Mouse (Mus musculus) liver (tissue): ENCODE results near the gene Pgap3.

ENCODE experiments used
- DNase-seq: peaks from one replicate; pipeline ENCODE4 v3.0.0-alpha.2; 2020; ENCODE audit warnings: mixed read lengths

The Pgap3 gene

DNA sequence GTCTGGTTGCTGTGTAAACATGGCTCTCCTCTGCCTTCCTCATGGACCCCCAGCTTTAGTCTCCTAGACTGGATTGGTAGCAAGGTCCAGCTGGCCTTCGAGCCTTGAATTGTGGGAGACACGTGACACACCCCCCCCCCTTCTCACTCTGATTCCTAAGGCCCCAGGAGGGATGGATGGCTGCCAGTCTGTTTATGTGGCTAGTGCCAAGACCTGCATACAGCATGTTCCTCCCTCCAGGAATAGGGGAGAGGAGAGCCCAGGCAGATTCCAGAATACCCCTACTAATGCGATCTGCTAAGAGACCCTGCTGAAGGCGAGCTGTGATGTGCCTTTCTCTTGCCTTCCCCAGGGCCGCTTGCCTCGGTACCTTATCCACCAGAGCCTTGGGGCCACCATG is 20.2 kb downstream of the Pgap3 start:
- DNase-seq = no peak

DNA sequence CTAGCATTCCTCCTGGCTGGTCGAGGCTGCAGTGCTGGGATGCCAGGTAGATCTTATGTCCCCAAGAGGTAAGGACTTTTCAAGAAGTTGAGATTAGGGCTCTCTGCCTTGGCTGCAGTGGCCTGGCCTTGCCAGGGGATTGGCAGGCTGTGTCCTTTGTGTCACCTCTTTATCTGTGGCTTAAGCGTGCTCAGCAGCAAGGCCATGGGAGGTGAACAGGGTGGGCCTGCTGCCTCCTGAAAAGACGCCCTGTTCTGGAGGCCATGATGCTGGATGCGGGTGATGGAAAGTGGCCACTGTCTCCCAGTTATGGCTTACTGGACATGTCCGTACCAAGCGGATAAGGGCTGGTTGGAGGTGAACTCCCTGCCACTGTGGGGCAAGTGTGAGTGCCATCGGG is 20.9 kb downstream of the Pgap3 start:
- no peak for DNase-seq

DNA sequence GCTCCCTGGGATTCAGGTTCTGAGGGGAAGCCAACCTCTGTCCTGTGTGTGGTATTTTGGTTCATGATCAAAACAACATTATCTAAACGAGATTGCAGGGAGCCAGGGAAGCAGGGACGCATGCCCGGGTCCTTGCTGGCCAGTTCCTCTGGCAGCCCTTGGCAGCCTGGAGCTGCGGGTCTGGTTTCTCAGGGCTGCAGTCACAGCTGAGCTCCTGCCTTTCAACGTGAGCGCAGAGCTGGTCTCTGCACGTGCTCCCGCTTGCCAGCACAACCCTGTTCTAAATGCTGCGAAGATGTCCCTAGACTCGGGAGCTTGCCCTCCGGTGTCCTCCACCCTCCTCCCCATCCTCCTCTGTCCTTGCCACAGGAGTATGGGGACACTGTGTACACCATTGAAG is 22.5 kb downstream of the Pgap3 start:
- DNase-seq = no peak

DNA sequence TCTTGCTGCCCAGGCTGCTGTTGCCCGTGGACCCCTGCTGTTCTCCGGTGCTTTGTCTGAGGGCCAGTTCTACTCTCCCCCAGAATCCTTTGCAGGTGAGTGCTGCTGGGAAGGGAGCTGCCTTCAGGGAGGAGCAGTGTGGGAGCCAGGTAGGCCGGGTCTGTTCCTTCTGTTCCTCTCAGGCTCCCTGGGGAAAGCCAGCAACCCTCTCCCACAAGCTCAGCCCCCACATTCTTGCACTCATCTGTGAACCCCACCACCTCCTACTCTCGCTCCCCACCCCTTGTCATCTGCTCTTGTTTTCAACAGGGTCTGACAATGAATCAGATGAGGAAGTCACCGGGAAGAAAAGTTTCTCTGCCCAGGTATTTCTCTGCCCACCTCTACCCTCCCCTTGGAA is 23.5 kb downstream of the Pgap3 start:
- DNase-seq = no peak

DNA sequence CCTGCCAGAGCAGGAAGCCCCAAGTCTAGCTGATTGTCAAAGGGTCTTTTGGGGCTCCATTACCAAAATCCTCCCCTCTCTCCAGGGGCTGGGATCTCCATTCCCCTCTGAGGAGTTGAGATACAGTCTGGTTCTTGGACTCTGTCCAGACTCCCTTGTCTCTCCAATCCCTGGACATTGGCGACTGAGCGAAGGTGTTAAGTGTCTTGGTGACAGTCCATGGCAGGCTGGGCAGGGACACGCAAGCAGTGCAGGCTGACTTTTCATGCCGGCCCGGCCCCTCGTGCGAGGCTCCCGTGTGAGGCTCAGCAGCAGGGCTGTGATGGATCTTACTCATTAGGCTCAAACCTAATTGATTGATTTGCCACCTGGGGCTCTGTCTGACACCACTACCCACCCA is 26.0 kb downstream of the Pgap3 start:
- no peak for DNase-seq

DNA sequence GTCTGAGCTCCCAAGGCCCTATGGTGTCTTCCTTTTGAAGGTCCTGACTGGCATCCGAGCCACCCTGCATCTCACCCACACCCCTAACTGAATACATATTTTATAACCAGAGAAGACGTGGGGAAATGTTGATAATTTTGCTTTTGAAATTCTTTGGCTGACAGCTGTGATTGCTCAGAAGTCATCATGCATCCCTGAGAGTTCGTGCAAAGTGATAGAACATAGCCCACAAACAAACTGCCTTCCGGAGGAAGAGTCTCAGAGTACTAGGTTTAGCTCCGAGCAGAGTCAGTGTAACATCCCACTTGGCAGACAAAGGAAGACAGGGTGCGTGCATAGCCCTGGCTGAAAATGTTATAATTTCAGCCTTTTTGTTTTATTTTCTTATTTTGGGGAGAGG is 27.0 kb downstream of the Pgap3 start:
- no peak for DNase-seq

DNA sequence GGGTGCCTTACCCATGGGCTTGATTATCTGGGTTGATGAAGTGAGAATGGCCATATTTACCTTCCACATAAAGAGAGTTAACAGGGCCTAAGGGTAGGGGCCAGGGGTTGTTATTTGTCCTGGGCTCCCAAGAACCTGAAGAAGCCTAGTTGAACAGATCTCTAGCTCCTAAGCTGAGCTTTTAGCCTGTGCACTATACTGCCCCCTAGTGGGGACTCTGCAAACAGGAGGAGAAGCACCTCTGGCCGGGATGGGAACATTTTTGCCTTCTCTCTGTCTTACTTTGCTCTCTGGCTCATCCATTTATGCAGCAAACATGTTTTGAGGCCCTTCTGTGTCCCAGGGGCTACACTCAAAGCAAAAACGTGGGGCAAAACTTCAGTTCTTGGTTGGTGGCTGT is 27.9 kb downstream of the Pgap3 start:
- DNase-seq = peak; percentile 73

DNA sequence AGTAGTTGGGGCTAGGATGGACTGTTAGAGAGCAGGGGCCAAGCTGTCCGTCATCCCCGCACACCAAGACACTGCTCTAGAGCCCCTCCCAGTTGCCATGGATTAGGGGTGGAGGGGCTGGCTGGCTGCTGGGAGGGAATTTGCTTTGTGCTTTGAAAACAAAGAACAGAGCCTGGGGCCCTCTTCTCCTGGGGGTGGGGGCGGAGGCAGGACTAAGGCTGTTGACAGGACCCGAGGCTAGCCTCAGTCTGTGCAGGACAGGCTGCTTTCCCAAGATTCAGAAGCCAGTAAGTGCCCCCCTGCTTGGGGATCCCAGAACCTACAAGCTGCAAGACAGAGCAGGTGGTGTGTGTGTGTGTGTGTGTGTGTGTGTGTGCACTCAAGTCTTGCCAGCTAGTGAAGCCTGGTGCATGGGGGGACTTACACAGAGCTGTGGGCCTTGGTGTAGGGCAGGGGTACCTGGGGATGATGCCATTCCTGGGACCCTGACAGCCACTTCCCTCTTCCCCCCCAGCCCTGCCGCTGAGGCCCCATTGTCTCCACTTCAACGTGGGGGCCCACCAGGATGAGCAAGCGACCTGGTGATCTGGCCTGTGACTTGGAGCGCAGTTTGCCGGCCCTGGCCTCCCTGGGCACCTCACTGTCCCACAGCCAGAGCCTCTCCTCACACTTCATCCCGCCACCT is 28.6 kb downstream of the Pgap3 start:
- no peak for DNase-seq

DNA sequence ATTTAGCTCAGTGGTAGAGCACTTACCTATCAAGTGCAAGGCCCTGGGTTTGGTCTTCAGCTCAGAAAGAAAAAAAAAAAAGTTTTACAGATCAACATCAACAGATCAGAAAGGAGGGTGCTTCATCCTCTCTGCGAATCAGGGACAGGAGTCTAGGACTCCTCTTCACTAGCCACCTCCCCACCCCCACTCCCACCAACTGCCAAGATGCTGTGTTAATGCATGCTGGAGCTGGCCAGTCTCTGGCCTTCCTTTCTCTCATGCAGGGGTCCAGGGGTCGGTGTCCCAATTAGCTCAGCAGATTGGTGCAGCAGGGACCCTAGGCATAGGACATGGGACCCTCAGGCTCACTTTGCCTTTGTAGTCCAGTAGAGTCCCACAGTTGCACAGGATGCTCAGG is 29.7 kb downstream of the Pgap3 start:
- DNase-seq = no peak

DNA sequence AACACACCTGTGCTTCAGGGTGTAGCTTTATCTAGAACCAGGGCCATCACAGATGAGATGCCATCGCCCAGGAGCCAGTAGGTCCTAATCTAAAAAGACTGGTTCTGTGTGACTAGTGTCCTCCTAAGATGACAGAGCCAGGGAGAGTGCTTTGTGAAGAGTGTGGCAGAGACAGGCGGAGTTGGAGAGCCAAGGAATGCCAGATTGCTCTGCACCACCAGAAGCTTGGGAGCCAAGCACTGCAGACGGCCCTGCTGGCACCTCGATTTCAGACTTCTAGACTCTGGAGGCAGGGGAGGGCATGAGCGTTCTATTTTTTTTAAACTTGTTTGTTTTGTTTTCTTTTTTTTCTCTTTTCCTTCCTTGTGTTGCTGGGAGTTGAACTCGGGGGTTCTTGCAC is 31.0 kb downstream of the Pgap3 start:
- no peak for DNase-seq

DNA sequence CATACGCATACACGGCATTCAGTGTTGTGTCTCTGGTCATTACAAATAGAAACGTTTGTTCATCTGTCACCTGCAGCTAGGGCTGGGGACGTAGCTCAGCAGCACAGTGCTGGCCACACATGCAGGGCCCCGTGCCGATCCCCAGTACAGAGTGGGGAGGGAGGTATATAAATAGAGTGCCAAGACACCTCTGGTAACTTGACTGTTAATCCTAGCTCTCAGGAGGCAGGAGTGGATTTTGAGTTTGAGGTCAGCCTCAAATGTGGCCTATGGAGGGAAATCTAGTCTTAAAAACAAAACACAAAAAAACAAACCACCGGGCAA is 32.5 kb downstream of the Pgap3 start:
- DNase-seq = no peak

DNA sequence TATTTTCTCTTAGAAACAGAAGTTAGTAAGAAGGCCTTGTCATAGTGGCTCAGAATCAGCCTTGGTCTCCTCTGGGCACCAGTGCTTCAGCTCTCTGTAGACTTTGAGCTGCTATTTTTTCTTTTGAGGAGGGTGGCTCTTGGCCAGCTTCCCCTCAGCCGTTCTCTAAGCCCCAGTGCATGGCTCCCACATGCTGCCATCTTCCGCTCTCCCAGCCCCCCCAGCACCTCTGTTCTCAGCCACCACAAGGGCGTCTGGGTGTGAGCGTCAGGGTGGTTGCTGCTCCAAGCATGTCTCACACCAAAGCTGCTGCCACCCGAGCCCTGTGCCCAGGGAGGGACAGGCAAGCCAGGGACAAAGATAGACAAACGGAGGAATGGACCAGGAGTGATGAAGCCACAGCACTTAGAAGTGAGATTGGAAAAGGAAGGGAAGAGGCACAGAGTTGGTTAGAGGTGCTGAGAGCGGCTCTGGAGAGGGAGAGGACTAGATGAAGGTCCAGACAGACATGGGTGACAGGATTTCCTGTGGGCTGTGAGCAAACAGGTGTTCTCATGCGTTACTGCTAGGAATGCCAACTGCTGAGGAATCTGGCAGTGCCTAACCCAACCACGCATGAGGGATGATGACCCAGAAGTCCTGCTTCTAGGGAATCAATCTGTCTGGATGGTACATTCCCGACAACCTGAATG is 33.0 kb downstream of the Pgap3 start:
- DNase-seq = no peak

DNA sequence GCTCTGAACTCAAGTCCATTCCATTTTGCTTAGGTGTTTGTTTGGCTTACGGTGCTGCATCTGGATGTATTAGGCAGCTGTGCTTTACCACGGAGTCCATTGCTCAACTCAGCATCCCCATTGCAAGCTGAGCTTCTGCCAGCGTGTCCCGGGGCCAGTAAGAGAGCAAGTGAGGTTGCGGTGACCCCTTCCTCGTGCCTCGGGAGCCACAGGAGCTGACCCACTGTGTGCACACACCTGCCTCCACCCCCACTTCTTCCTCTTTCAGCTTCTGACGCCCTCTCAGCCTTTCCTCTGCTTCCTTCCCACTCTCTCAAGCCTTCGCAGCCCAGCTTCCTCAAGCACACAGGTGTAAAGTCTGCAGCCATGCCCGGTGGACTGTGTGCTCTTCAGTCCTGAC is 34.0 kb downstream of the Pgap3 start:
- no peak for DNase-seq

DNA sequence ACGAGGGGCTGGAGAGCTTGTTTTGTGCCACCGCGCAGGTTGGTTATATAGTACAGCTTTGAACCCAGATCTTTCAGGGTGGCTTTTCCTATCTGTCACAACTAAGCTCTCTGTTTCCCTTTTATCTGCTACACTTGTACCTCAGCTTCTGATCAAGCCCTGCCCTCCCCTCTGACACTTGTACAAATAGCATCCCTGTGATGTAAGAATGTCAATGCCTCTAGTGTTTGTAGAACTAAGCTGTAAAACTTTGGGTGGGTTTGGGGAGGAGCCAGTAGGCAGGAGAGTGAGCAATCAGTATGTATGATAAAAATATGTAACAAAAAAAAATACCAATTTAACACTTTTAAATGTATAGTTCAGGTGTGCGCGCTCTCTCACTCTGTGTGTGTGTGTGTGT is 35.9 kb downstream of the Pgap3 start:
- no peak for DNase-seq

DNA sequence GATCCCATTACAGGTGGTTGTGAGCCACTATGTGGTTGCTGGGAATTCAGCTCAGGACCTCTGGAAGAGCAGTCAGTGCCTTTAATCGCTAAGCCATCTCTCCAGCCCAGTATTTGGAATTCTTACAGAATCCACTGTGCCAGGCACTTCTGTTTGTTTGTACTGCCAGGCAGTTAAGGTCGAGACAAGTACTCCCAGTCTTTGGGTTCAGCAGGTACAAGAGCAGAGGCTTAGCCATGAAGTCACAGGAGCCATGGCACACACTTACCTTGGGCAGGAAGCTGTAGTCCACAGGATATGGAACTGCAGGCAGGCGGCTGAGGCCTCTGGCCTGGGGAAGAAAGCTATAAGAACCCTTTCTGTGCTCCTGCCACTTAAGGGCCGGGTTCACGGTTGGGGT is 36.5 kb downstream of the Pgap3 start:
- DNase-seq = no peak

DNA sequence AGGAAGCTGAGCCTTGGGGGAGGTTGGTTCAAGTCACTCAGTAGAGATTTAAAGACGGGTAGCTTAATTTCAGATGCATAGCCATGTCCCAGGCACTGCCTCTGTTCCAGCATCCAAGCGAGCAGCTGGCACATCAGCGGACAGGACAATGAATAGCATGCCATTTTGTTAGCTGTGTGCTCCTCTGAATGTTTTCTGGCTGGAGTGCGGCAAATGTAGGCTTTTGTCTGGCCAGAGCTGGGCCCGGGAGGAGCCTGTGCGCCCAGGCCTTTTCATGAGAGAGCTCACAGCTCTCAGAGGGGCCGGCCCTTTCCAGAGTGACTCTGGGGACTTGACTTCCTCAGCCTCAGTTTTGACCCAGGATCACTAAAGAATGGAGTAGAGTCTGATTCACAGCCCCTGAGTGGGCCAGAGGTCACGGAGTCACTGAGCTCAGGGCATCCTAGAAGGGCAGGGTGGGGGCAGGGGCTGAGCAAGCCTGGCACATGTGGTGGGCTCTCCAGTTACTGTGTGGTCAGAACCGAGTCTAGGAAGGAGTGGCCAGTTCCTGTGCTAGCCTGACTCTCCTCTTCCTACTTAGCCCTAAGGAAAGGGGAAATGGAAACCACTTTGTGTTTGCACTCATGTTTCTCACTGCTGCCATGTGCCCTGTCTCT is 39.3 kb downstream of the Pgap3 start:
- no peak for DNase-seq

DNA sequence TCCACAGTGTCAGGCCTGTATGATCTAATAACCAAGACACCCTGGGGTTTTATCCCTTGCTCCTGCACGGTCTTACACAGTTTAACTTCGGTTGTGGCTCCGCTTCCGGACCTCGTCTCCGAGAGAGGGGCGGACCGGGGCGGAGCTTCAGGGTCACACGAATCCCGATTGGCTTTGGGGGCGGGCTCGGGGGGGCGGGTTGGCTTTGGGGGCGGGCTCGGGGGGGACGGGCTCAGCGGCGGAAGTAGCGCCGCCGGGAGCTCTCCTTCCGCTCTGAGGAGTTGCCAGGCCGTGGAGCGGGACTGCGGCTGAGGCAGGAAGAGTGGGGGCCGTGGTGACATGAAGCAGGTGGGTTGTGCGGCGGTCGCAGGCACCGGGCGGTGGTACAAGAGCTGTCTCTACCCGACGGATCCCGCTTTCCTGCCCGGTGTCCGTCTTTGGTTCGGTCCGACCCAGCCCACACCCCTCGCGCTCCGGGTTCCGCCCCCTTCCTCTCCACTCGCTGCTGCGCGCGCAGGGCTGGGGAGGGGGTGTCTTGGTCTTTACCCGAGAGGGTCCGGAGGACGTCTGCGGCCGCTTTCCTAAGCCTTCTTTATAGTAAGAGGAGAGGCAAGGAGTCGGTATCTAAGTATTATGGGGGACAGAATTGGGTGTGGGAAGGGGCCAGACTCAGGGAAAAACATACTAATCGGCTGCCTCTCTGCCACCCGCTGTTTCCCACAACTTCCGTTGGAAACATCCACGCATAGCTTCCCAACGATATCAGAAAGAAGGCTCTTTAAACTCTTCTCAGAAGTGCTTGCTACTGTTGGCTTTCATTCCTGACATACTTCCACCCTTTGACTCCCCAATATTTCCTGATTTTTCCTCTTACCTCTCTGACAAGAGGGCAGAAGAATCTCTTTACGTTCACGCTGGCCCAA is 41.9 kb downstream of the Pgap3 start, which contains the start of gene Stard3:
Gene Stard3 (plus strand): TSS at position 208 of the 923 bp plus-strand sequence.
- peak; percentile 96 for DNase-seq

DNA sequence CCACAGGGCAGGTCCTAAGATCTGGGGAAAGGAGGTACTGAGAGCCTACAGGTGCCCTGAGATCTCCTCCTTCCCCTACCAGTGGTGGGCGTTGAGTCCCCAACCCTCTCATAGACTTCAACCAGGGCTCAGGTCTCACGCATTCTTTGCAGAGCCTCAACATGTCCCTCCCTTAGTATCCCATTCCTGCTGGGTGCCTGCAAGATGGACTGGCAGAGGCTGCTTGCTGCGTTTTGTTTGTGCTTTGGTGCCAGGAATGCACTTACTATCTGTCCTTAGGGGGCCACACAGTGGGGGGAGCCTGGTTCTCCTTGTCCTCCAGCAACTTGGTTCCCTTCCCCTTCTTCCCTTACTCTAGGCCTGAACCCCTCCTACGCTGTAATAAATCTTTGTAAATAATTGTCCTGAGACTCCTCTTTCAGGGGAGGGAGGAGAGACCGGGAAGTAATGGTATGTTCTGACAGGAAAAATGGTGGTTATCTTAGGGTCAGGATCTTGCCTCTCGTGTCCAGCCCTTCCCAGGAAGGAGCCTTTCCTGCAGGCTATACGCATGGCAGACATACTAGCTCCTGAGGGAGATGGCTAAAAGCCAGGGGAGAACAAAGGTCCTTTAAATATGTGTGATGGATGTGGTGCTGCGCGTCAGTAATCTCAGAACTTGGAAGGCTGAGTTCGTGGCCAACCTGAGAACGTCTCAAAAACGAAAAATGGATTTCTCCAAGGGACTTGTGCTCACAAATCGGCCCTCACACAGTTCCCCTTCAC is 42.7 kb downstream of the Pgap3 start:
- no peak for DNase-seq

DNA sequence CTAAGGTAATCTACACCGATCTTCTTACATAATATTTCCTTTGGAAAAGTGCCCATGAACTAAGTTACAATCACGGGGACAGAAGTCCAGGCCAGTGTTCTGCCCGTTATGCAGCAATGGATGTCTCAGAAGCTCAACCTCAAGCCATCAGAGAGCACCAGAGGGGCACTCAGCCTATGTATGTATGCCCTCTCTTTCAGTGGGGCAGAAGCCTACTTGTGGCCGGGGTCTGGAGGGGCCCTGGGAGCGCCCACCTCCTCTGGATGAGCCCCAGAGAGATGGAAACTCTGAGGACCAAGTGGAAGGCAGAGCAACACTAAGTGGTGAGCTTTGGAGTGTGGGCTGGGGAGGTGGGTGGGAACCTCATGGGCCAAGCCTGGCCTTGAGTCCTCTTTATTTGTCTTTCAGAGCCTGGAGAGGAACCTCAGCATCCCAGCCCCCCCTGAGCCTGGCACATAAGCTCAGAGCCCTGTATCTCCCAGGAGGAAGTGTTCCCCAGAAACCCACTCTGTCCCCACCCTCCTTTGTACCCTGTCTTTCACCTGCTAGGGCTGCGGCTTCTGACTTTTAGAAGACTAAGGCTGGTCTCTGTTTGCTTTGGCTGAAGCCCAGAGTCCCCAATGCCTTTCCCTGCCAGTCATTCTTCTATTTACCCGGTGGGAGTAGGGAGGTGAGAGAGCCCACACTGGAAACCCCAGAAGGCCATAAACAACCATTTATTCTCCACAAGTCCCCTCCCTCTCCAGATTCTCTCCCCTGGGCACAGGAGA is 43.5 kb downstream of the Pgap3 start:
- no peak for DNase-seq

DNA sequence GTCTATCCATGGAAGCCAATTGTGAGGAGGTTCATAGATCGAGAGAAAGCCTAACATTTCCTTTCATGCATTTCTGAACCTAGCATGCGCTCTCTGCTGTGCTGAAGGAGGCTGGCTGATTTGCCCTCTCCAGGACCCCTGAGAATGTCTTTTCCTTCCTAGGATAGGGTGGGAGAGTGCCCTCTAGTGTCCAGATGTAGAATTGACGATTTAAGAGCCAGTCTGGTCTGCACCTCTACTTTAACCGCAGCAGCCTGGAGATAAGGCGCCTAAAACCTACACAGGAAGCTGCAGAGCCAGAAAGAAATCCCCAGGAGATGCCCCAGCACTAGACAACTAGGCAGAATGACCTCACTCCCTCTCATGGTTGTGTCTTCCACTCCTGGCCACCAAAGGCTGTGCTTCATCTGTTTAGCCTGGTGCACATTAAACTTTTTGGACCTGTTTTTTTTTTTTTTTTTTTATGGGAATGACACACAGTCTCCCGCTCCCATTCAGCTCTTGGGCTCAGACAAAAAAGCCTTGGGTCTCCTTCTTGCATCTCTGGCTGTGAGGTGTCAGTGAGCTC is 44.5 kb downstream of the Pgap3 start:
- peak; percentile 54 for DNase-seq

DNA sequence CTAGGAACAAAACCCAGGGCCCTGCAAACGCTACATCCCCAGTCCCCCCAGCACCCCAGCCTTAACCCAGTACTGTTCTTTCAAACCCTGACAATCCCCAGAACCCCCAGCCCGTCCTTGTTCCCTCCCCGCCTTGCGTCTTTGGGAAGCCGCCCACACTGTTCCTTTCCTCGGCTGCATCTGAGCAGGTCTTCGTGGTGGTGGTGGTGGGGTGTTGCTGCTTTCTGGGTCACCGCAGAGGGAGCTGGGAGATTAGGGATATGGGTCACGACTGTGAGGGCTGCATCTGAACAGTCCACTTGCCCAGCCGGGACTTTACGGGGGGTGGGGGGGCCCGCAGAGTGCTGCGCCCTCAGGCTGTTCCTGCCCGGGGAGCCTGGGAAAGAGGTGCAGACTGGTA is 45.8 kb downstream of the Pgap3 start:
- DNase-seq = no peak
